Mouse (Mus musculus) adrenal gland, postnatal 36 days (tissue): ENCODE measurements at regions not wholly inside any gene's neighbourhood (a gene's known extent, or its start where the extent isn't known, plus 50 kb on each side); places are given as distances from the start of the nearest gene placed in this dataset.

Experiments
- DNase-seq, 2 experiments: peaks; one replicate each; pipeline ENCODE4 v3.0.0; 2021; ENCODE audit warnings: mixed read lengths in 1 of 2

DNA sequence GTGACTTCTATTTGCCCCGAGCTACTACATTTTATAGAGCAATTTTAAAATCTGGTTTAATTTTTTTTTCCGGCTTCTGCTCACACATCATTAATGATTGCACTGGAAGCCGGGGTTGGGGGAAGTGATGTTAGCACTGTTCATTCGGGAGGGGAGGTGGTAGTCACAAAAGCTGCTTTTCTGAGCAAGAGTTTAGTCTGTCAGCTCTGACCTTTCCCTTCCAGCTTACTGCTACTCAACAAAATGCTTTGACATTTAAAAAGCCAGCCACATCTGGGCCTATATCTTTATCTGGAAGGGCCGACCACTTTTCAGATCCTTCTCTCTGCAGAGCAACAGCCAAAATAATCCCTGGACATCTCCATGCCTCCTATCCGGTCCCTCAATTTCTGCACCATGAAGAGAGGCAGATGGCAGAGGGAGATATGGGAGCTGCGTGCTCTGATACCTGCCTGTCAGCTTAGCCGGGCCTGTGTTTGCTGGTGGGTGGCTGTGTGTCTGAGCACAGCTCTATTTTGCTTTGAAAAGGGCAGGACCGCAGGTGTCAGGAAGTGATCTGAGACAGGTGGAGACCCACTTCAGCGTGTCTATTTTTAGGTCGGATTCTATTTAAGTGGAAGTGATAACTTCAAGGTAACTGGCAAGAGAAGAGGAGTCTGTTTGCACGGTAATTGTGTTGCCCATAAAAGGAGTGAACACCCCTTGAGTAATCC lies 63.1 kb downstream of the Kcnf1 start:
- no peak for DNase-seq

DNA sequence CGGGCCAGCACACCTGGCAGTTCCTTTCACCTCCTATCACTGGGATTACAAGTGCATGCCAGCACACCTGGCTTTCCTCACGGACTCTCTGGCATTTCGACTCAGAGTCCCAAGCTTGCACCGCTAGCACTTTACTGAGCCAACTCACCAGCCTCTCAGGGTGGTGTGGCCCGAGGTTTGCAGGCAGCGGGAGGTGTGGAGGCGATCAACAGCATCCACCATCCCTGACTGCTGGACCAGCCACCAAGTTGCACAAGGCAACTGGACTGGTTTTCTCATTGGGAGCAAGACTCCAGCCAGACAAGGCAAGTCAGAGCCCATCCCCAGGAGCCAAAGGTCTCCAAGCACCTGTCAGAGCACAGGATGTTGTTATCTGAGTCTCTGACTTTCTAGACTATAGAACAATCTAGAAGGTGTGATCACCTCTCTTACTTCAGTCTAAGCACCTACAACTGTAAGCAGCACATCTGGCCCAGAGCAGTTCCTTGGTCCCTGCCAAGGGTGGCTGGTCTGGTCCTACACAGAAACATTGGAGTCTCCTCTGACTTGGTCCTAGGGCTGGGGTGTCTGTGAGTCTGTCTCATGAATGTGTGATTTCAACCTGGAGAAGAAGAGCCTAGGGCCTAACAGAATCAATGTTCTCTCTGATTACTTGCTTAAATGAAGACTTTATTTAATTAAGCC lies 63.8 kb downstream of the Kcnf1 start:
- DNase-seq = no peak

DNA sequence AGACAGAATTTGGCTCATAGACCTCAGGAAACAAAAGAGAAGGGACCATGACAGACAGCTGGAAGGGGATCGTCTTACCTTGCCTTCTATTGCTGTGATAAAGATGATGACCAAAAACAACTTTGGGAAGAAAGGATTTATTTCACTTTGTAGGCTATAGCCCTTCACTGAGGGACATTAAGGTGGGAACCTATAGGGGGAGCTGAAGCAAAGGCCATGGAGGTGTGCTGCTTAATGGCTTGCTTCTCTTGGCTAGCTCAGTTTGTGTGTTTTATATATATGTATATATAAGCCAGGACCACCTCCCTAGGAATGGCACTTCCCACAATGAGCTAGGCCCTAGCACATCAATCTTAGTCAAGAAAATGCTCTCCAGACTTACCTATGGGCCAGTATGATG lies 70.5 kb downstream of the Kcnf1 start:
- no peak for DNase-seq

DNA sequence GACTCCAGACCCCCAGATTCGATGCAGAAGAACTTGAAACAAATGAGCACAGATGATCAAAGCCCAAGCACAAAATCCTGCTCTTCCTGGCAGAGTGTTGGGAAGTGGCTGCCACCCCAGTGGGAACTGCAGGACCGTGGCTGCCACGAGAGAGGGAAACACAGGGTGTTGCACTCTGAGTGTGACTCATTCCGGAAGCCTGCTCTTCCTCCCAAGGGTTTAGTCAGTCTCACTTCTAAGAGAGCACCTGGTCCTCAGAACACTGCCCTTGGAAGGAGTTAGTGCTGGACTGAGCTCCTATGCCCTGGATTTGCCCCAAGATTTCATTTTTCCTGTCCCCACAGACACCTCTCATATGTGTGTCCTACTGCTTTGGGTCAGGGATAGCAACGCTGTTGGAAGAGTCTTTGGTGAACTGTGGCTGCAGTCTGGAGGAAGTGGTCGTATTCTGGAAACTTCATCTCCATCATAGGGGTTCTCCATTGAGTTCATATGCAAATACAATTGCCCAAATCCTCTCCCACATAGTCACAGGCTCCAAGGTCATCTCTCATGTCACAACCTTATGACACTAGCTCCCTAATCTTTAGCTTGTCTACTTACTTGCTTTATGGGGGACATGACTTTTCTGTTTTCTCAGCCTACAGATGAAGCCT lies 71.5 kb downstream of the Kcnf1 start:
- peak; percentile 5 to 18 for DNase-seq

DNA sequence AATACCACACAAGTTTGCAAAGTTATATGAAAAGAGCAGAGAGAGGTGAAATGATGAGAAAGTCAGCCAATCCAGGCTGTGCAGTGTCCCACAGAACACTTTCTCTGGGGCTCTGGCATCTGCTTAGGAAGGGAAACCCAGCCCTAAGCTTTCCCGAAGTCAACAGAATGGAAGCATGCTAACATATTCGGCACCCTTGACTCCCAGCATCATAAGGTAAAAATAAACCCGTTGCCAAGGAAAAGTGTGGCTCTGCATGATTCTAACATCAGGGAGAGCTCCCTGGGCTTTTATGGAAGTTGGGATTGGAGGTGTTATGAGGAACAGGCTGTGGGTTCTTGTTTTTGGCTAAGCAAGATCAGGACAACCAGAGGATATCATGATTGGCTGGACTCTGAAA lies 74.8 kb downstream of the Kcnf1 start:
- no peak for DNase-seq

DNA sequence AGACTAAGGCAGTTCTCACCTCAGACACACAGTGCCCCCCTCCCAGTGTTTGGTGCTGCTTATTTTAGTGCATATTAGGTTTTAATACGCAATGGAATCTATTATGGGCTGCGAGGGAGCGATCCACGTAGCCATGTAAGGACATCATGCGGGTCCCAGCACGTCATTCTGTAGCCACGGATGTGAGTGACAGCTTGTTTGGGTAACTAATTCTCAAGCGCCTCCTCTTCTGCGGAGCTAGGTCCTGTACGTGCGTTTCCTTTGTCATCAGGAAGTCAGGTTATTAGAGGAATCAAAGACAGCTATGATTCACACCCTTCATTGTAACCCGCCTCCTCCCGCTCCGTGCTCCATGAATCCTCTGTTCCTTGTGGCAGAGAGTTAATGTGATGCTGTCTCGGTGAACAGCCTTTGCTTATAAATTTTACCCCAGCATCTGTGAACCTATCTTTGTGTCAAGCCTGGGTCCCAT lies 78.9 kb downstream of the Kcnf1 start:
- DNase-seq = no peak

DNA sequence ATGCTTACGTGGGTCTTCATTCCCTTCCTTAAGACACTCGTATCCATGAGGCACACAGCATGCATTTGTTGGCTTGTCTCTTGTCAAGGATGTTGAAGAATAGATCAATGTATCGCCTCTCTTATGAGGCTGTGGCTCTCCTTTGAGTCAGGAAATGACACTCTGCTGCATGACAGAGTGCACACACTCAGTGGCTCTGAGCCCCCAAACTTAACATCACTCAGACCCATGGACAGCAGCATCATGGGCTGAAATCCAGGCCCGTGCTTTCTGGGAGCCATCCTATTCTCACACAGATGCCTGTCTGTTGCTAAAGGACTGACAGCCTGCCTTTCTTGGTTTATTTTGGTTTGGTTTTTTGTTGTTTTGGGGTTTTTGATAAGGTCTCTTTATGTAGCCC lies 81.9 kb downstream of the Kcnf1 start:
- no peak for DNase-seq

DNA sequence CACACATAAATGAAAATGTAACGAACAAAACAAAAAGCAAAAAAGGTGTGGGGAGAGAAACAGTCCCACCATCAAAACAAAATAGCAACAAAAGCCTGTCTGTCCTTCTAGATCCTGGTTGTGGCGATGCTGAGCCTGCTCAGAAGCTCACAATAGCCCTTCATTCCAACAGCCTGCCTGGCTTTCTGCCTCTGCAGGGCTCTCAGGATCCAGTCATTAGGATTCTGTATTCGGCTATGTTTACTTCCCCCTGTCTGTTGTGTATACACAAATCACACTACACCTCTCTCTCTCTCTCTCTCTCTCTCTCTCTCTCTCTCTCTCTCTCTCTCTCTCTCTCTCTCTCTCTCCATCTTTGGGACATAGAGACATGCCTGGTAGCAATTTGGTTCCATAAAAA lies 82.2 kb upstream of the 2410004P03Rik start:
- no peak for DNase-seq

DNA sequence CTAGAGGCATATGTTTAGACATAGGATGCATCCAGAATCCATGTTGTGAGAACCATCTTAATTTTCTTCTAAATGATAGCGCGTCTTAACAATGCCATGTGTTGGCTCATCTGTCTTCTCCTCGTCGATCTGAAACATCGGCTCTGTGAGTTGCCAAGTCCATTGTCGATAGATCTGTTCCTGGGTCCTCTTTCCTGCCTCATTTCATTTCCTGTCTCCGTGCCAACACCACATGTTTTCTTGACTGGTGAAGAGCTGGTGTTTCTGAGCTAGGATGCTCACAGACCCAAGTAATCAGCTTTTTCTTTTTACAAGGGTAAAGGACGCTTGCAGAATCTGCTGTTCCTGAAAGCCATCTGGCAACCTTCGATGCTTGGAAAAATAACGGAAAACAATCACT lies 79.5 kb upstream of the 2410004P03Rik start:
- DNase-seq = no peak

DNA sequence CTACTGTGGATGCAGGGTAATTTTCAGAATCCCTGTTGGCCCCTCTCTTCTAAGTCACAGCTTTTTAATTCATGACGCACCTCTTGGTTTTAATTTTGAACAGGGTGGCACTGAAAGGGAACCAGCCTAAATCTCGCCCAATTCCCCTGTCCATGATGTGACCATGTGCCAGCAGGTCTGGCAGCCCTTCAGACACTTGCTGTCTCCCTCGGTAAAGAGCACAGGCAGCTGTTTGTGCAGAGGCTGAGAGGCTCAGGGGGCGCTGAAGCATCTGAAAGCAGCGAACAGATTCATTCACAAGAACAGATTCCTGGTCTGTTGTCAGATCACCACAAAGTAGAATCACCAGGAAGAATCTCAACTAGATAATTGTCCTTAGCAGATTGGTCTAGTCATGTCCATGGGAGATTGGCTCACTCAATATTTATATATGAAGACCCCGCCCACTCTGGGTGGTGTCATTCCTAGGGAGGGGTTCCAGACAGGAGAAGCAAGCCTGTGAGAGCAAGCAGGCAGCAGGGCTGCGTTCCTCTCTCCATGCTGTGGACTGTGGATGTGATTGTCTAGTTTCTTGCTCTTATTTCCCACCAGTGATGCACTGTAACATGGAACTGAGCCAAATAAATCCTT lies 78.3 kb upstream of the 2410004P03Rik start:
- DNase-seq = no peak

DNA sequence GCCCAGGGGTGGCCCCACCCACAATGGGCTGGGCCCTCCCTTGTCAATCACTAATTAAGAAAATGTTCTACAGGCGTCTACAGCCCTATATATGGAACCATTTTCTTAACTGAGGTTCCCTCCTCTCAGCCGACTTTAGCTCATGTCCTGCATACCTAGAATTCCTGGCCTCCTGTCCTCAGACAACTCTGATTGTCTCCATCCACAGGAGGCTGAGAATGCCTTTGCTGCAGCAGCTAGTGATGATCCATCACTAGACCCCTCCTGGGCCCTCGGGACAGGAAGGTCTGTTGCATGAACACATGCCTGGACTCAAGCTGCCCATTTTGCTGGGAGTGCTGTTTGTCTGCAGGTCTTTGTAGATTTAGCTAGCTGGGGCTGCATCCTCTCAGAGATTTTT lies 75.9 kb upstream of the 2410004P03Rik start:
- no peak for DNase-seq

DNA sequence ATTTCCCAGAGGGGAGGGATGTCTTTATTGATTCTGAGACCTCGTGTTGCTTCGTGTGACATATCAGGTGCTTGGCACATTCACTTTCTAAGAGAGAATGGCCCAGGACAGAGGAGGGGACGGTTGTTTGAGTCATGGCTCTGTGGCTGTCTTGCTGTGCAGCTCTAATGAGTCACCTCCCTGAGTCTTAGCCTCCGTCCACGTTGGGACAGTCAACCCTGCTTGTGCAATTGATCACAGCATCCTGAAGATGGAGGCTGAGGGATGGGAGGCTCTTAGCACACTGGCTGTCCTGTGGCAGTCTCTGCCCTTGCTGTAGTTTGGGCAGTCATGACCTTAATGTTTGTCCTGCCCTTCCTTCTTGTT lies 73.7 kb upstream of the 2410004P03Rik start:
- DNase-seq = peak; percentile 19 to 37

DNA sequence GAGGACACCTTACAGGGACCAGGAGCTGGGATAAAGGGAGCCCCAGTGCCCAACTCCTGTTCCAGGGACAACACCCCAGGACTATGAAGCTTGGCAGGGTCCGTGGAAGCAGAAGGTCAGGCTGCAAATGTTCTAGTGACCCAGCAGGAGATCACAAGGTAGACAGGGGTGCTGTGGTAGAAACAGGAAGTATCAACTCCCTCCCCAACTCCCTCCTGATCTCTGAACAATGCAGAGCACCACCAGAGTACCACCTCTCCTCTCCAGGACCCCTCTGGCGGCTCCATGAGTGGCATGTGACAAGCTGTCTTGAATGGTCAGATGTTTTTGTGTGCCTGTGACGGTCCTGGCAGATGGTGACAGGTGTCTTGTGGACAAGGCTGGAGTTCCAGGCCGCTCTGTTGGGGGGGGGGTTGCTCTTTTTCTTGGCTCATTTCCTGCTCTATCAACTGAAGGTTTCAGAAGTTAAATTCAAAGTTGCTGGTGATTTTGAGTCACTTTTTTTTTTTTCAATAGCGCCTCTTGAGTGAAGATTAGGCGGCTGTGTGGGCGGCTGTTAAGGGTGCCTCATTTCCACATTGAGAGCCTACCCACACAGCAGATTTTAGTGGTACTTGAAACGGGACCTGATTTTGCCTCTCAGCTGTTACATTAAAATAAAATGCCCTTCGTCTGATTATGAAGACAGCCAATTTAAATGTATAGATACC lies 73.1 kb upstream of the 2410004P03Rik start:
- DNase-seq = no peak

DNA sequence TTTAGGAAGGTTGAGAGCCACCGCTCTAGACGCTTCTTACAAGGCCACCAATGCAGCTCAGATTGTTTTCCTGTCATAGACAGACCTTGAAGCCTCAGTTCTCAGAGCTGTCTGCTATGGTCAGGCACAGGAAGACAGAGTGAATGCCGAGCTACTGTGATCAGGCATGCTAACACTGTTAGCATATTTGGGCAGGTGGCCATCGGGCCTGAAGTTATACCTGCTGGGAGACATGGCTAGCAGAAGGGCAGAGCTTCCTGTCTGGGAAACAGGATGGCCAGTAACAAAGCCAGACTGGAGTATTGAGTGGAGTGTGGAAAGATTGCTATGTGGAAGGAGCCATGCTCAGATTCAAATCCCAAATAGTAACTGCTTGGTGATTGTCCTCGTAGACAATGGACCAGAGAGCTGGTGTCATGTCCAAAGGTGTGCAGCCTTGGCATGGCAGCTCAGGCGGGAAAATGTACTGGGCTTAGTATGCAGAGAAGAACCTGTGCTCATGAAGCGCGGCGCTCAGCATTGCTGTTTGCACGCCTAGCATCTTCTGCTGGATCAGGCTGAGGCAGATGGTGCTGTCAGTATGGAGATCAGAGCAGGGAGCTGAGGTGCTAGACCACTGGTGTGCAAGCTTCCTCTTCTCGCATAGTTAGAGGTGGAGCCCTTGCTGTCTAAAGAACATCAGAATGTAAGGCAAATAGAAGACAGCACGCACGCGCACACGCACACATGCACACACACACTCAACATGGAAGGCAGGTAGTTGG lies 60.3 kb upstream of the 2410004P03Rik start:
- DNase-seq = no peak

DNA sequence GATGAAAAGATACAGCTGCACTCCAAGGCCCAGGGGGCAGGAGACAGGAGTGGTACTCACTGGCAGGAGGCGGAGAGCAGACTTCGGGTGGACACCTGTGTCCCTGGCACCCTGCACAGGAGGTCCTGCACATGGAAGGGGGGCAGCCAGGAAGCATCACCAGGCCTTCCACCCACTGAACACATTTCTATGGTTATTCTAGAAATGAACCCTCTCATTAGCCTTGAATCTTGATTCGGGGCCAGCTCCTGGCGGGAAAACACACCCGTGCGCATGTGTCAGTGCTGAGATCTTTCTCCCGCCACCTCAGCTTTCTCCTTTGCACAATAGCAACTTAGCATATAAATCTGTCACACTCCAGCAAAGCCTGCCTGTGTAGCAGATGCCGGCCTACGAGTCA lies 58.3 kb upstream of the 2410004P03Rik start:
- no peak for DNase-seq

DNA sequence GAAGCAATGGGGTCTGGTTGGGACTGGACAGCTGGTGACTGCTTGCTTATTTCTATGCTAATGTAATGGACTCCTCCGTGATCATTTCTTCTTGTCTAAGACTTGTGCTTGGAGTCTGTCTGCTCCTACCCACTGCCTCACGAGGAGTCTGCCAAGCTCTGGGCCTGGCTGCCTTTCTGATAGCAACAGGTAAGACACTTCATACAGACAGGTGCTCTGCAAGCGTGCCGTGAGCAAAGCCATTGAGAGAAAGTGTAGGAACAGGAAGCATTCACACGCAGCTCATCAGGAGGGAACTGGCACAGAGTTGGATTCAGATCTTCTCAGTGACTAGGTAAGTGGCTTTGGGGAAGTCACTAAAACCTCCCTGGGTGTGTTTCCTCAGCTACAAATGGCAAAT lies 57.6 kb upstream of the 2410004P03Rik start:
- no peak for DNase-seq

DNA sequence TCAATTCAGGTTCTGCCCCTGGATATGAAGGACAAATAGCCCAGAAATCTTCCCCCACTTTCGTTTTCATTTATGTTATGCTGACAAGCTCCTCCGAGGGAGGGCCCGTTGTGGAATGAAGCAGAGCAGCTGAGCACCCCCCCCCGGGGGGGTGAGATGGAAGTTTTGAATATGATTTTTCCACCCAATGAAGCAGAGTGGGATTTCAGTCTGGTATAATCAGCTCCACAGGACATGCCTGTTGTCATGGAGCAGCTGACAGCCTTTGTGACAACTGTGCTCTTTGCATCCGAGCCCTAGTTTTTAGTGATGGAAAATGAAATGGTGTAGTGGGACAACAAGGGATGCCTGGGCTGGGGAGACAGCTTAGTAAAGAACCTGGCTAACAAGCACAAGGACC lies 52.4 kb upstream of the 2410004P03Rik start:
- no peak for DNase-seq
